ENCODE assay signal across 21 mouse cellular contexts in the genomic region with DNA sequence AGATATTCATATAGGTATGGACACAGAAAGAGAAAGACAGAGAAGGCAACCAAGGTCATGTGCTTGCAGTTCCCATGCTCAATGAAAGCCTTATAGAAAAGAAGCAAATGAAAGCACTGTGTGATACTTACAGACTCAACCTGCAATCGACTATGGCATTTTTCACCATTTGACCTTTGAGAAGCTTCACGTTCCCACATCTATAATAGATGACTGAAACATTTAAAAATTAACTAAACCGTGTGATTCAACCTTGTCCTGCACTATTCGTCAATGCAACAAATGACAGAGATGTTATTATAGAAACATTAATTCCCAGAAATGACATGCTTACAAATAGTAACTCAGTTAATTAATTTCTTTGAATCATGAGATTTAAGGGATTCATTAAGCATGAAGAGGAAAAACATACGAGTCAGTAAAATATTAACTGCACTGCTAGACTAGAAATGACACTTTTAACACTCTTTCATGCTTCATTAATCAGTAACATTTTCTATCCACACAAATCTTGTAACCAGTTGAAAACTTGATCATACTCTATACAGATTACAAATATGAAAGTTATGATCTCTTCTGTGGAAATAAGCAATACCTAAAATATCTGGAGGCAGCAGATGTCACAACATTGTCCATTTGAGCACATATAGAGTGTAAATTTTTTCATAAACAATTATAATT.
DNase-seq lines count a peak whose midpoint lies in the region; ATAC-seq lines count a peak whose summit lies in the region.
"Had no signal": no experiment of that assay in that cellular context is flagged by ENCODE, and none has a peak within 500 bp of the region (broad histone marks: within the 10 kb centered on the region; RNA-seq: fewer than 3 reads in every experiment).

No protein-coding gene starts in this region.

- WGBS in liver, embryonic 16.5 days (ENCODE audit: insufficient replicate concordance), result 45% methylated on average over 5 of the region's 5 CpGs
- WGBS in liver, embryonic 12.5 days (ENCODE audit: insufficient replicate concordance), result 59% methylated on average over 5 of the region's 5 CpGs
- WGBS in intestine, embryonic 16.5 days, result 54% methylated on average over 5 of the region's 5 CpGs

- no peak overlapping the region for H3K4me3 ChIP-seq in liver, embryonic 16.5 days (ENCODE audit: low read depth, low read length)
- H3K4me3 ChIP-seq in liver, embryonic 12.5 days, result no peak overlapping the region
- H3K4me3 ChIP-seq in intestine, embryonic 16.5 days (ENCODE audit: low read length), result no peak overlapping the region
- H3K4me3 ChIP-seq: embryonic facial prominence, embryonic 12.5 days; forebrain, embryonic 15.5 days; heart, embryonic 15.5 days; hindbrain, embryonic 13.5 days had no signal

- no peaks in the 10 kb centered on the region for H3K36me3 ChIP-seq in liver, embryonic 16.5 days (ENCODE audit: control insufficient read depth, insufficient read depth)
- no peaks in the 10 kb centered on the region for H3K36me3 ChIP-seq in liver, embryonic 12.5 days
- no peaks in the 10 kb centered on the region for H3K36me3 ChIP-seq in intestine, embryonic 16.5 days (ENCODE audit: control insufficient read depth, insufficient read depth, low read length)
- H3K36me3 ChIP-seq: embryonic facial prominence, embryonic 12.5 days; forebrain, embryonic 15.5 days; heart, embryonic 15.5 days; hindbrain, embryonic 13.5 days had no signal

- no peak overlapping the region for H3K4me2 ChIP-seq in liver, embryonic 16.5 days (ENCODE audit: low read depth, low read length)
- H3K4me2 ChIP-seq in liver, embryonic 12.5 days, result no peak overlapping the region
- peak overlapping the region; percentile 16; the same call in 1 of the 2 replicates for H3K4me2 ChIP-seq in intestine, embryonic 16.5 days (ENCODE audit: low read depth, low read length)
- H3K4me2 ChIP-seq: embryonic facial prominence, embryonic 12.5 days; forebrain, embryonic 15.5 days; heart, embryonic 11.5 days; heart, embryonic 15.5 days; hindbrain, embryonic 13.5 days had no signal

- ATAC-seq in liver, embryonic 16.5 days (ENCODE audit: low read depth), result peak; percentile 48; the same call in 1 of the 2 replicates
- no peak for ATAC-seq in liver, embryonic 12.5 days
- ATAC-seq in intestine, embryonic 16.5 days, result peak; percentile 85
- ATAC-seq: forebrain, embryonic 15.5 days had no signal

- peak; percentile 76 for DNase-seq in kidney, adult 9 months
- no peak for DNase-seq in kidney, adult 18-20 months
- peak; percentile 31 for DNase-seq in kidney, postnatal 14 days
- no peak for DNase-seq in heart, adult 8-10 months (ENCODE audit: low spot score)
- no peak for DNase-seq in right cerebral cortex, postnatal 36 days (ENCODE audit: low spot score in 2 of 2)
- DNase-seq: adrenal gland, adult 8-10 months; adrenal gland, postnatal 36 days; cerebellum, adult 8-10 months; cerebellum, postnatal 25 days; gastrocnemius, postnatal 36 days; heart, adult 11 months; heart, postnatal 14 days had no signal

- H3K9ac ChIP-seq in liver, embryonic 16.5 days (ENCODE audit: low read depth, low read length), result no peak overlapping the region
- H3K9ac ChIP-seq in liver, embryonic 12.5 days, result no peak overlapping the region
- no peak overlapping the region for H3K9ac ChIP-seq in intestine, embryonic 16.5 days (ENCODE audit: low read depth, low read length)
- H3K9ac ChIP-seq: embryonic facial prominence, embryonic 12.5 days; forebrain, embryonic 15.5 days; heart, embryonic 15.5 days; hindbrain, embryonic 13.5 days had no signal

- no peak overlapping the region for H3K27ac ChIP-seq in liver, embryonic 16.5 days (ENCODE audit: low read length)
- no peak overlapping the region for H3K27ac ChIP-seq in liver, embryonic 12.5 days
- no peak overlapping the region for H3K27ac ChIP-seq in intestine, embryonic 16.5 days (ENCODE audit: low read length)
- H3K27ac ChIP-seq: embryonic facial prominence, embryonic 12.5 days; forebrain, embryonic 15.5 days; heart, embryonic 15.5 days; hindbrain, embryonic 13.5 days had no signal

- no peaks in the 10 kb centered on the region for H3K27me3 ChIP-seq in liver, embryonic 16.5 days (ENCODE audit: control insufficient read depth, insufficient read depth, low read depth, low read length)
- H3K27me3 ChIP-seq in liver, embryonic 12.5 days (replicated peaks), result no peaks in the 10 kb centered on the region
- no peaks in the 10 kb centered on the region for H3K27me3 ChIP-seq in intestine, embryonic 16.5 days (replicated peaks; ENCODE audit: control insufficient read depth, insufficient read depth, low read length)
- H3K27me3 ChIP-seq: CH12.LX; embryonic facial prominence, embryonic 12.5 days; forebrain, embryonic 15.5 days; heart, embryonic 15.5 days; hindbrain, embryonic 13.5 days had no signal

- H3K4me1 ChIP-seq in liver, embryonic 16.5 days (ENCODE audit: control insufficient read depth, low read depth, low read length), result no peaks in the 10 kb centered on the region
- H3K4me1 ChIP-seq in liver, embryonic 12.5 days, result no peaks in the 10 kb centered on the region
- no peaks in the 10 kb centered on the region for H3K4me1 ChIP-seq in intestine, embryonic 16.5 days (ENCODE audit: control insufficient read depth, insufficient read depth, low read length)
- H3K4me1 ChIP-seq: embryonic facial prominence, embryonic 12.5 days; forebrain, embryonic 15.5 days; heart, embryonic 15.5 days; hindbrain, embryonic 13.5 days had no signal

- no peaks in the 10 kb centered on the region for H3K9me3 ChIP-seq in liver, embryonic 16.5 days (replicated peaks; ENCODE audit: control insufficient read depth, low read length)
- H3K9me3 ChIP-seq in liver, embryonic 12.5 days (replicated peaks), result no peaks in the 10 kb centered on the region
- no peaks in the 10 kb centered on the region for H3K9me3 ChIP-seq in intestine, embryonic 16.5 days (ENCODE audit: control insufficient read depth, low read length)
- H3K9me3 ChIP-seq: embryonic facial prominence, embryonic 12.5 days; forebrain, embryonic 15.5 days; heart, embryonic 15.5 days; hindbrain, embryonic 13.5 days had no signal

Comparison
In these comparisons a context has a peak if more than half of its experiments do, and no peak if none do; other contexts are left out.
1. DNase-seq: peak in kidney, adult 9 months (single experiment) and kidney, postnatal 14 days (single experiment); none in kidney, adult 18-20 months (single experiment), heart, adult 8-10 months (single experiment) and right cerebral cortex, postnatal 36 days (0 of 2).